In the genomic region with DNA sequence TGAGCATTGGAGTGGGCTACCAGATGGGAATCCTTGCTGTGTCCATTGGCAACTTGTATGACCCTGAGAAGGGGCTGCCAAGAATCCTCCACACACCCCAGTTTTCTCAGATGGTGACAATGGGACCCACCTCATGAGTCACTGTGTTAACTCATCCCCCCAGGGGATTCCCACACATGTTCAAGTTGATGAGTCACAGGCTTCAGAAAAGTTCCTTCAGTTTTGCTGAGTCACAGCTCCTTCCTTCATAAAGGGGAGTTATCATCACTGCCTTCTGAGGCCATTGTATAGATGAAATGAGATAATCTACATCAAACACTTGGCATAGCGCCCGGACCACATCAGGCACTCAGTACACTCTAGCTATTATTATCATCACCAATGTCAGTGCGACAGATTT, we compare ENCODE assay signal across 8 mouse cellular contexts.
DNase-seq lines count a peak whose midpoint lies in the region; ATAC-seq lines count a peak whose summit lies in the region.

No protein-coding gene starts in this region.

- no peak for DNase-seq in forebrain, embryonic 11.5 days (ENCODE audit: low spot score)
- DNase-seq in urinary bladder, postnatal 25 days (ENCODE audit: low spot score), result peak; percentile 23
- DNase-seq in urinary bladder, postnatal 4 days (ENCODE audit: low spot score in 2 of 2), result no peak
- peak; percentile 46 for DNase-seq in gastrocnemius, postnatal 25 days
- DNase-seq in left cerebral cortex, adult 18-20 months (ENCODE audit: low spot score in 2 of 2), result peak; percentile 65 to 68
- peak; percentile 4 to 23 for DNase-seq in natural killer cell, adult 2 months (ENCODE audit: low spot score in 2 of 2)
- DNase-seq in embryo, embryonic 10.5 days (ENCODE audit: low spot score), result no peak

- no peaks in the 10 kb centered on the region for H3K36me3 ChIP-seq in forebrain, embryonic 16.5 days (ENCODE audit: control insufficient read depth, insufficient read depth)
- H3K36me3 ChIP-seq in forebrain, embryonic 11.5 days (ENCODE audit: control insufficient read depth, insufficient read depth, low read length), result no peaks in the 10 kb centered on the region

- H3K4me3 ChIP-seq in forebrain, embryonic 16.5 days (replicated peaks; ENCODE audit: low read length), result no peak overlapping the region
- H3K4me3 ChIP-seq in forebrain, embryonic 11.5 days (ENCODE audit: low read depth, low read length), result no peak overlapping the region

- no peaks in the 10 kb centered on the region for H3K9me3 ChIP-seq in forebrain, embryonic 16.5 days (ENCODE audit: control insufficient read depth, low read length)
- no peaks in the 10 kb centered on the region for H3K9me3 ChIP-seq in forebrain, embryonic 11.5 days (ENCODE audit: control insufficient read depth, low read length)

- H3K4me2 ChIP-seq in forebrain, embryonic 16.5 days (ENCODE audit: low read length), result no peak overlapping the region
- H3K4me2 ChIP-seq in forebrain, embryonic 11.5 days (ENCODE audit: low read depth, low read length, severe bottlenecking), result no peak overlapping the region

- 0 out of 2 replicates have a peak, but pooled peaks have one; percentile 27 for ATAC-seq in forebrain, embryonic 16.5 days
- no peak for ATAC-seq in forebrain, embryonic 11.5 days (replicated peaks; ENCODE audit: low FRiP score)

- 75% methylated on average over 3 of the region's 3 CpGs for WGBS in forebrain, embryonic 16.5 days
- WGBS in forebrain, embryonic 11.5 days, result 92% methylated on average over 3 of the region's 3 CpGs

- H3K4me1 ChIP-seq in forebrain, embryonic 16.5 days (replicated peaks; ENCODE audit: control insufficient read depth, insufficient read depth, low read length), result peaks cover 24% of the 10 kb centered on the region
- H3K4me1 ChIP-seq in forebrain, embryonic 11.5 days (replicated peaks; ENCODE audit: control insufficient read depth, insufficient read depth, low read length), result peaks cover 10% of the 10 kb centered on the region; the same call in 1 of the 2 replicates

- H3K27me3 ChIP-seq in forebrain, embryonic 16.5 days (replicated peaks; ENCODE audit: control insufficient read depth, insufficient read depth, low read length), result no peaks in the 10 kb centered on the region
- no peaks in the 10 kb centered on the region for H3K27me3 ChIP-seq in forebrain, embryonic 11.5 days (ENCODE audit: control insufficient read depth, insufficient read depth, low read length)

- H3K9ac ChIP-seq in forebrain, embryonic 16.5 days (replicated peaks; ENCODE audit: low read depth, low read length), result no peak overlapping the region
- no peak overlapping the region for H3K9ac ChIP-seq in forebrain, embryonic 11.5 days (ENCODE audit: low read length)

- no peak overlapping the region for H3K27ac ChIP-seq in forebrain, embryonic 16.5 days (ENCODE audit: low read length)
- no peak overlapping the region for H3K27ac ChIP-seq in forebrain, embryonic 11.5 days (ENCODE audit: low read depth, low read length)

Comparison
In these comparisons a context has a peak if more than half of its experiments do, and no peak if none do; other contexts are left out.
1. DNase-seq: peak in urinary bladder, postnatal 25 days (single experiment), gastrocnemius, postnatal 25 days (single experiment), left cerebral cortex, adult 18-20 months (2 of 2) and natural killer cell, adult 2 months (2 of 2); none in forebrain, embryonic 11.5 days (single experiment), urinary bladder, postnatal 4 days (0 of 2) and embryo, embryonic 10.5 days (single experiment).